Mouse (Mus musculus) lung, embryonic 16.5 days (tissue): ENCODE measurements around the gene Fam161a. TPM values are rescaled to one million over a fixed set of nuclear protein-coding genes. Genes with fewer than 3 reads are reported as not detected.

ENCODE experiments used
- polyA plus RNA-seq: library from polyadenylated mRNA; unstranded; fragments of >200 nt; fragmentation: Nextera tagmentation; extraction: Ambion mirVana; gene quantifications from 2 replicates; pipeline ENCODE4 v1.2.1, GENCODE M21; 2015

Gene Fam161a
- polyA plus RNA-seq, 1 experiment from 2014 or later, result 10.8 TPM

Other genes starting within 250 kb of the Fam161a start
- 11.0 and 12.7 TPM in 2 replicates for gene B3gnt2, start 146.6 kb upstream of the Fam161a start, polyA plus RNA-seq
- gene Zrsr1, start 35.5 kb upstream of the Fam161a start, polyA plus RNA-seq, result 3.2 and 4.0 TPM in 2 replicates
- 13.9 and 18.3 TPM in 2 replicates for gene Gm28048, start 25.4 kb upstream of the Fam161a start, polyA plus RNA-seq
- 372 and 381 TPM in 2 replicates for gene Commd1, start 25.1 kb upstream of the Fam161a start, polyA plus RNA-seq
- 237 and 240 TPM in 2 replicates for gene Cct4, start 17.0 kb upstream of the Fam161a start, polyA plus RNA-seq
- 89.1 and 90.2 TPM in 2 replicates for gene Xpo1, start 248.5 kb downstream of the Fam161a start, polyA plus RNA-seq